Mouse (Mus musculus) ES-Bruce4 (cell line): ENCODE data around the gene Iqcf1. TPM values are rescaled to one million over a fixed set of nuclear protein-coding genes. Genes with fewer than 3 reads are reported as not detected.
A peak's percentile ranks its signal among the peaks of the same experiment; 100 is the strongest.
"Not testable (repeated sequence)": the region's sequence is repeated elsewhere in the genome, so short reads cannot be mapped to it uniquely, and the experiment has no call there.

Source experiments
- H3K27ac ChIP-seq: 2 replicates; pipeline ENCODE4 v1.5.1; 2012; ENCODE audit warnings: low read length, inconsistent platforms; ENCODE audit not compliant: insufficient read depth
- H3K27me3 ChIP-seq: 2 replicates; pipeline ENCODE4 v1.6.1; 2012; ENCODE audit warnings: mild to moderate bottlenecking, low read length, inconsistent platforms; ENCODE audit not compliant: control insufficient read depth, poor library complexity, insufficient read depth, severe bottlenecking
- H3K36me3 ChIP-seq: 2 replicates; pipeline ENCODE4 v1.6.1; 2012; ENCODE audit warnings: inconsistent platforms, mild to moderate bottlenecking, low read length, moderate library complexity; ENCODE audit not compliant: control insufficient read depth, poor library complexity, insufficient read depth, severe bottlenecking
- H3K4me1 ChIP-seq: one replicate; pipeline ENCODE4 v1.8.1; 2011; ENCODE audit warnings: low read length; ENCODE audit not compliant: control insufficient read depth, insufficient read depth
- H3K4me3 ChIP-seq: 2 replicates; pipeline ENCODE4 v1.5.1; 2011; ENCODE audit warnings: low read depth, mild to moderate bottlenecking, low read length
- H3K9ac ChIP-seq: 2 replicates; pipeline ENCODE4 v1.6.1; 2012; ENCODE audit warnings: low read depth, mild to moderate bottlenecking, inconsistent platforms; ENCODE audit not compliant: poor library complexity, severe bottlenecking
- H3K9me3 ChIP-seq: replicated peaks from 2 replicates; pipeline ENCODE4 v1.6.1; 2012; ENCODE audit warnings: mild to moderate bottlenecking, low read length, inconsistent platforms; ENCODE audit not compliant: control insufficient read depth, poor library complexity, insufficient read depth, severe bottlenecking
- CTCF ChIP-seq: IDR thresholded peaks from one replicate; pipeline ENCODE4 v1.8.1; 2011; ENCODE audit warnings: low read depth, low read length
- EP300 ChIP-seq: IDR thresholded peaks from 2 replicates; pipeline ENCODE4 v1.6.1; 2011; ENCODE audit warnings: low read depth, low read length; ENCODE audit not compliant: insufficient read depth
- POLR2A ChIP-seq: IDR thresholded peaks from one replicate; pipeline ENCODE4 v1.8.1; 2011; ENCODE audit warnings: low read length; ENCODE audit not compliant: insufficient read depth
- polyA plus RNA-seq: library from polyadenylated mRNA; stranded (reverse); fragments of >200 nt; gene quantifications from 2 replicates; pipeline ENCODE4 v1.2.4, GENCODE M21; 2011; ENCODE audit warnings: low read depth; ENCODE audit not compliant: missing spikeins, insufficient read depth, insufficient read length

Iqcf1 gene
- polyA plus RNA-seq, 1 experiment = not detected

DNA sequence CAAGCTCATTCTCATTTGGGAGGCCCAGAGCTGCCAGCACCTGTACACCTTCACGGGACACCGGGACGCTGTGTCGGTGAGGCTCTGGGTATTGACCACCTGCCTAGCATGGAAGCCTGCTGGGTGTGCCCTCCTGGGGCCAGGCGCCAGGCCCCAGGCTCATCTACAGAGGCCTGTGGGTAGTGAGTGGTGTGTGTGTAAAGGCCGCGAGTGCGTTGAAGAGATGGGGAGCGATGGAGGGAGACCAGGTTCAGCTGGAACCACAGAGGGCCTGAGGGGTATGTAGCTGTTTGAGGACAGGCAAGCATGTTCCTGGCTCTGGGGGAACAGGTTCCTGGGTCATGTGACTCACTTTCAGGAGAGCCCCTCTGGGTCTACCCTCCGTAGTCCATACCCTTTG, 16.6 kb upstream of the Iqcf1 start:
- peaks cover 8% of the 10 kb centered on the region for H3K36me3 ChIP-seq
- no peak overlapping the region for H3K4me3 ChIP-seq
- H3K4me1 ChIP-seq = peaks cover 3% of the 10 kb centered on the region
- no peak for TF ChIP-seq CTCF
- TF ChIP-seq POLR2A = no peak
- no peak overlapping the region for H3K27ac ChIP-seq
- H3K27me3 ChIP-seq = no peaks in the 10 kb centered on the region
- no peaks in the 10 kb centered on the region for H3K9me3 ChIP-seq
- no peak overlapping the region for H3K9ac ChIP-seq

DNA sequence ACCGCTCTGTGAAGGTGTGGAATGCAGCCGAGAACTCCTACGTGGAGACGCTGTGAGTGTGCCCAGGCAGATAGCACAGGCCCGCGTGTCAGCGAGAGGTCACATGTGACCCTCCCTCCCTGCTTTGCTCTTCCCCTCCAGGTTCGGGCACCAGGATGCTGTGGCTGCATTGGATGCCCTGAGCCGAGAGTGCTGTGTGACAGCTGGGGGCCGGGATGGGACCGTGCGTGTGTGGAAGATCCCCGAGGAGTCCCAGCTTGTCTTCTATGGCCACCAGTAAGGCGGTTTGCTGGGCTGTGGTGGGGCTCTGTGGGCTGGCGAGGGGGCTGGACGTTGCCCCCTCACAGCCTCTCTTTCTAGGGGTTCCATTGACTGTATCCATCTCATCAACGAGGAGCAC, 16.2 kb upstream of the Iqcf1 start:
- Histone ChIP-seq H3K27me3 (no peaks in the 10 kb centered on the region), H3K27ac (no peak overlapping the region), H3K9me3 (no peaks in the 10 kb centered on the region), H3K9ac (no peak overlapping the region), H3K4me1 (peaks cover 3% of the 10 kb centered on the region), H3K36me3 (peaks cover 8% of the 10 kb centered on the region), H3K4me3 (no peak overlapping the region)
- TF ChIP-seq CTCF (no peak), EP300 (no peak), POLR2A (no peak)

DNA sequence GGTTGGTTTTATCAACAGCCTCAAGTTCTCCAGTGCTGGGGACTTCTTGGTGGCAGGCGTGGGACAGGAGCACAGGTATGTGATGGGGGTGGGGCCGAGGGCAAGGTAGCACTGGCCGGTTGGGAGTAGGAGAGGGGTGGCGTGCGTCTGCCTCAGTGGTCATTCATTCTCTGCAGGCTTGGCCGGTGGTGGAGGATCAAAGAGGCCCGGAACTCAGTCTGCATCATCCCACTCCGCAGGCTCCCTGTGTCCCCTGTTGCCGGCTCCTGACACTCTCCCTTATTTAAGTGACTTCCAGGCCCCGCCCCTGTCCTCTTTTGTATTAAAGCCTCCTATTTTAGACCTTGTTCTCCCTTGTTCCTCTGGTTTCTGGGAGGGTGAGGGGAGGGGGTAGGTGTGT, 14.7 kb upstream of the Iqcf1 start:
- TF ChIP-seq EP300 (no peak), CTCF (no peak), POLR2A (no peak)

DNA sequence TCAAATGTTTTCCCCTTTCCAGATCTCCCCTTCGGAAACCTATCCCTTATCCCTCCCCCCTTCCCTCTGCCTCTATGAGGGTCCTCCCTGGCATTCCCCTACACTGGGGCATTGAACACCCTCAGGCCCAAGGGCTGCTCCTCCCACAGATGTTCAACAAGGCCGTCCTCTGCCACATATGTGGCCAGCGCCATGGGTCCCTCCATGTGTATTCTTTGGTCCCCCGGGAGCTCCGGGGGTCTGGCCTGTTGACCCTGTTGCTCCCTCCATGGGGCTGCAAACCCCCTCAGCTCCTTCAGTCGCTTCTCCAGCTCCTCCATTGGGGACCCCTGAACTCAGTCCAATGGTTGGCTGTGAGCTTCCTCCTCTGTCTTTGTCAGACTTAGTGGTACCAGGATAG, 12.2 kb upstream of the Iqcf1 start:
- not testable (repeated sequence) for H3K4me1 ChIP-seq, H3K9me3 ChIP-seq, H3K27ac ChIP-seq, H3K4me3 ChIP-seq, H3K36me3 ChIP-seq, H3K27me3 ChIP-seq, H3K9ac ChIP-seq

More for the DNA sequence above, 14.7 kb upstream of the Iqcf1 start:
- Histone ChIP-seq H3K4me1 (peaks cover 3% of the 10 kb centered on the region), H3K27me3 (no peaks in the 10 kb centered on the region), H3K4me3 (no peak overlapping the region), H3K9ac (no peak overlapping the region), H3K36me3 (peaks cover 8% of the 10 kb centered on the region), H3K9me3 (no peaks in the 10 kb centered on the region), H3K27ac (no peak overlapping the region)

DNA sequence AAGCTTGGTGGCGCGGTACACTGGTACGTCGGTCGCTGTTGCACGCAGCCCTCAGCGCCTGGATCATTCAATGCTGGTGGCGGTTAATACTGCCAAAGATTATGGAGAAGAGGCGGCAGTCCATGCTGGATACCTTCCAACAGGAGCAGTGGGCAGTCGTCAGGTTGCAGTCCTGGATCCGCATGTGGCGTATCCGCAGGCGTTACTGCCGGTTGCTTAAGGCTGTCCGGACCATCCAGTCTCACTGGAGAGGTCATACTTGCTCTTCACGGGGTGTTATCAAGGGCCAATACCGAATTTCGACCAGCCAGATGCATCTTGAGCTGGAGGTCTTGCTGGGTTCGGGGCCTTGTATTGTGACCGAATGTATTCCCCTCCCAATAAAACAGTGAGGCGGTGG, 2.1 kb downstream of the Iqcf1 start:
- H3K4me1 ChIP-seq = no peaks in the 10 kb centered on the region
- no peaks in the 10 kb centered on the region for H3K36me3 ChIP-seq
- H3K27ac ChIP-seq = no peak overlapping the region
- no peaks in the 10 kb centered on the region for H3K27me3 ChIP-seq
- H3K9ac ChIP-seq = no peak overlapping the region
- TF ChIP-seq POLR2A (no peak), EP300 (no peak), CTCF (no peak)
- no peaks in the 10 kb centered on the region for H3K9me3 ChIP-seq
- H3K4me3 ChIP-seq = peak overlapping the region; percentile 26

DNA sequence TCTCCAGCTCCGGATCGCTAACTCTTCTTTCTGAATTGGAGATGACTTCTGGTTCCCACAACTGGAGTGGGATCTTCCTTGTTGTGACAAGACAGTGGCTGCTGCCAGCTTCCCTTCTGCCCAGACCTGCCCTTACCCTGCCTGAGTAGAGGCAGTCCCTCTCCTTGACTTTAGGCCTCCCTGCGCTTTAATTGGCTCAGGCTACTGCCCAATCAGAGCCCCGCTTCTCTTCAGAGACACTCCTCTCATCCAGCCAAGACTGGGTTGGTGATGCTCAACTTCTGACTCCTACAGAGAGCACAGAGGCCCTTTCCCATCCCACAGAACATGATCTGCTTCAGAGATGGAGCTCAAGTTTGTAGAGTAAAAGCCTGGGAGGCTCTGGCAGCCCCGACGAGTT, 4.5 kb downstream of the Iqcf1 start:
- Histone ChIP-seq H3K27ac (no peak overlapping the region), H3K27me3 (no peaks in the 10 kb centered on the region), H3K4me1 (no peaks in the 10 kb centered on the region), H3K4me3 (no peak overlapping the region), H3K9me3 (no peaks in the 10 kb centered on the region), H3K36me3 (no peaks in the 10 kb centered on the region), H3K9ac (no peak overlapping the region)
- TF ChIP-seq POLR2A = no peak
- TF ChIP-seq EP300 = no peak
- TF ChIP-seq CTCF = no peak
